Mouse (Mus musculus): ENCODE results near the gene Ugt1a10.
"Not testable (repeated sequence)": the region's sequence is repeated elsewhere in the genome, so short reads cannot be mapped to it uniquely, and the experiment has no call there.

DNA sequence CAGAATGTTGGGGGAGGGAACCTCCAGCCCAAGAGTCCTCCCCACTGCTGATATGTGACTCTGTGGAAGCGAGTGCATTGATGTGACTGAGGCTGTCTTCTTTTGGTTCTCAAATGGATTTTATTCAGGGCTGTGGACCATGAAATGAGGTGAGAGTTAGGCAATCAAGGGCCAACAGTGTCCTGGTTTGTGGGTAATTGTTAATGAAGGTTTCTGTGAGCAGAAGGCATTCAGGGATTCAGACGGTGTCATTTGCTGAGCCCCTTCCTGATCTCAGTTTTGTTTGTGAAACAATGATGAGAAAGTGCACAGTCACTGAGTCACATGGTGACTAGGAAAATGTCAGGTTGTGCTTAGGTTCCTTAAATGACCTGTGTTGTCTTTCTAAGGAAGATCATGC is 12.1 kb upstream of the Ugt1a10 start:
- TF ChIP-seq POLR2A (IDR thresholded peaks at IDR 0.05; ENCODE audit: low read depth, low read length); CTCF (IDR thresholded peaks at IDR 0.05; ENCODE audit: extremely low read depth, insufficient read length, insufficient replicate concordance, low read depth, low read length): not testable (repeated sequence)

Measured in small intestine, adult 2 months (tissue).